Mouse (Mus musculus) bone marrow, adult 2 months (tissue): ENCODE data around the gene Tnfsf8.

Source experiments
- CTCF ChIP-seq: fragments of 200-500 bp; IDR thresholded peaks from 2 replicates; pipeline ENCODE4 v1.5.1; 2011; ENCODE audit warnings: low read length, control low read depth; ENCODE audit not compliant: control insufficient read depth, insufficient read depth
- POLR2A ChIP-seq: fragments of 200-500 bp; IDR thresholded peaks from 2 replicates; pipeline ENCODE4 v1.6.1; 2011; ENCODE audit warnings: low read depth, mild to moderate bottlenecking, control low read depth, low read length, borderline replicate concordance; ENCODE audit not compliant: control insufficient read depth

DNA sequence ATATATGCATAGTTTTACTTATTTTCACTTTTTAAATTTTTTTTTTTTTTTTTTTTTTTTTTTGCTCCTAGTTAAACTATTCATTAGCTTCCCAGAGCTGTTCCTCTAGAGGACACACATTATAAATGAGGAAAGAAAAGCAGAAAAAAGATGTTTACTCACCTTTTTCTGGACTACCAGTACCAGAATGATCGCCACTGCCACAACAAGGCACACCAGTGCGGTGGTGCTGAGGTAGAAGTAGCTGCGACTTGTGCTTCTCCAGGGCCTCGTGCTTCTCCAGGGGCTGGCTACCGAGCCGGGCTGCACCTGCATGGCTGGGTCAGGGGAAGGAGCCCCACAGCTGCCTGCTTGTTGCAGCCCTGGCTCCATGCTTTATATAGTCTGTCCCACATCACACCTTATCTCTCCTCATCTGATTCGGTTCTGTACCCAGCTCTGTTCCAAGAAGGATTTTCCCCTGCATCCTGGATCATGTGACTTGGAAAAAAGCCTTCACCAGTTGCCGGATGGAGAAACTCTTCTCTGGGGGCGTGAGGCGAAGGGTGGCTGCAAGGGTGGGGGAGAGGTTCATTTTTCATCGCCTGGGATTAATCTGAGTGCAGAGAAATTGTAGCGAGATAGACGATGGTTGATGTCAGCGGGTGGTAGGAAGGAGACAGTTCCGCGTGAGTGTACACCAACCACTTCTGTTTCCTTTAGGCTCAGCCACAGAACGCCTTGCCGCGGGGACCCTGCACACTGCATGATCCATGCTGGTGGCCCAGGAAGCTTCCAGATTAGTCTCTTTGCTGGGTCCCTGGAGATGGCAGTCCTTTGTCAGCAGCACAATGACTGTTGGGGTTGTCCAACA lies at the start of gene Tnfsf8:
- TF ChIP-seq CTCF (no peak), POLR2A (no peak)
